In genomic region chr9:98422656-98423055, GRCm38 (mm10) we compare ENCODE assay signal across 8 mouse cellular contexts. TPM values are rescaled to one million over a fixed set of nuclear protein-coding genes. Genes with fewer than 3 reads are reported as not detected.
DNase-seq lines count a peak whose midpoint lies in the region; ATAC-seq and TF ChIP-seq lines count a peak whose summit lies in the region.

Gene Rbp1, plus strand, starts transcription at chr9:98422961.

- no peak within 1 kb of the TSS for H3K9ac ChIP-seq in neural tube, embryonic 11.5 days (ENCODE audit: low read length)
- no peak within 1 kb of the TSS for H3K9ac ChIP-seq in limb, embryonic 15.5 days
- H3K9ac ChIP-seq in stomach, embryonic 16.5 days (ENCODE audit: low read length) = no peak within 1 kb of the TSS

- H3K36me3 ChIP-seq in neural tube, embryonic 11.5 days (ENCODE audit: control insufficient read depth, insufficient read depth, low read length) = no peaks in the 10 kb centered on the region
- H3K36me3 ChIP-seq in limb, embryonic 15.5 days = no peaks in the 10 kb centered on the region
- H3K36me3 ChIP-seq in stomach, embryonic 16.5 days (ENCODE audit: control insufficient read depth, insufficient read depth, low read length) = no peaks in the 10 kb centered on the region

- WGBS in neural tube, embryonic 11.5 days = 77% methylated on average over 5 of the region's 5 CpGs
- 85% methylated on average over 5 of the region's 5 CpGs for WGBS in limb, embryonic 15.5 days
- WGBS in stomach, embryonic 16.5 days = 60% methylated on average over 5 of the region's 5 CpGs

- H3K4me3 ChIP-seq in neural tube, embryonic 11.5 days (ENCODE audit: low read depth, low read length) = no peak within 1 kb of the TSS
- no peak within 1 kb of the TSS for H3K4me3 ChIP-seq in limb, embryonic 15.5 days
- no peak within 1 kb of the TSS for H3K4me3 ChIP-seq in stomach, embryonic 16.5 days (replicated peaks; ENCODE audit: low read length)
- no peak within 1 kb of the TSS for H3K4me3 ChIP-seq in gastrocnemius, adult 2 months

- TF ChIP-seq CTCF in gastrocnemius, adult 2 months (IDR thresholded peaks at IDR 0.05) = no peak

- H3K27me3 ChIP-seq in neural tube, embryonic 11.5 days (ENCODE audit: control insufficient read depth, insufficient read depth, low read length) = no peaks in the 10 kb centered on the region
- 0 out of 2 replicates have a peak, but pooled peaks cover 2% of the 10 kb centered on the region for H3K27me3 ChIP-seq in limb, embryonic 15.5 days
- H3K27me3 ChIP-seq in stomach, embryonic 16.5 days (ENCODE audit: control insufficient read depth, insufficient read depth, low read length) = no peaks in the 10 kb centered on the region

- H3K4me2 ChIP-seq in neural tube, embryonic 11.5 days (ENCODE audit: low read depth) = peak within 1 kb of the TSS; percentile 62; the same call in 1 of the 2 replicates
- H3K4me2 ChIP-seq in limb, embryonic 15.5 days = no peak within 1 kb of the TSS
- H3K4me2 ChIP-seq in stomach, embryonic 16.5 days (ENCODE audit: low read depth, low read length) = no peak within 1 kb of the TSS

- intact Hi-C loops in gastrocnemius, adult 2 months (cut with DNase I) = no loop called here

- ATAC-seq in neural tube, embryonic 11.5 days (ENCODE audit: insufficient read depth, low FRiP score, low TSS enrichment) = no peak
- ATAC-seq in limb, embryonic 15.5 days (ENCODE audit: insufficient number of reproducible peaks, low FRiP score, low TSS enrichment, low read depth) = no peak
- ATAC-seq in stomach, embryonic 16.5 days (ENCODE audit: insufficient read depth, low FRiP score) = no peak

- H3K4me1 ChIP-seq in neural tube, embryonic 11.5 days (ENCODE audit: control insufficient read depth, insufficient read depth, low read length) = peaks cover 24% of the 10 kb centered on the region
- H3K4me1 ChIP-seq in limb, embryonic 15.5 days = peaks cover 22% of the 10 kb centered on the region
- peaks cover 22% of the 10 kb centered on the region; the same call in 1 of the 2 replicates for H3K4me1 ChIP-seq in stomach, embryonic 16.5 days (ENCODE audit: control insufficient read depth, insufficient read depth, low read length)

- H3K9me3 ChIP-seq in neural tube, embryonic 11.5 days (ENCODE audit: control insufficient read depth, low read length) = no peaks in the 10 kb centered on the region
- no peaks in the 10 kb centered on the region for H3K9me3 ChIP-seq in limb, embryonic 15.5 days
- H3K9me3 ChIP-seq in stomach, embryonic 16.5 days (replicated peaks; ENCODE audit: control insufficient read depth, low read length) = no peaks in the 10 kb centered on the region

- DNase-seq in adrenal gland, postnatal 10 days = no peak
- DNase-seq in adrenal gland, adult (ENCODE audit: inconsistent age in 2 of 2, low spot score in 1 of 2) = no peak
- no peak for DNase-seq in neural tube, embryonic 11.5 days (ENCODE audit: low spot score)
- DNase-seq in neural tube, embryonic 10.5 days (ENCODE audit: extremely low spot score, low spot score) = no peak
- DNase-seq in testis, postnatal 14 days (ENCODE audit: low spot score) = no peak
- DNase-seq in gastrocnemius, adult 2 months = no peak

- H3K27ac ChIP-seq in neural tube, embryonic 11.5 days (ENCODE audit: low read depth, low read length) = no peak within 1 kb of the TSS
- no peak within 1 kb of the TSS for H3K27ac ChIP-seq in limb, embryonic 15.5 days
- no peak within 1 kb of the TSS for H3K27ac ChIP-seq in stomach, embryonic 16.5 days (ENCODE audit: low read length)
- no peak within 1 kb of the TSS for H3K27ac ChIP-seq in gastrocnemius, adult 2 months

RNA-seq across cellular contexts. Expression of gene Rbp1, which starts in this region (rescaled TPM):
- total RNA-seq in adrenal gland, postnatal 10 days (2021) = 10 to 100 TPM; 13.2 to 20.9 TPM
- polyA plus RNA-seq in neural tube, embryonic 11.5 days (2014; fragmentation: Nextera tagmentation; extraction: Ambion mirVana) = 188 and 194 TPM in 2 replicates
- 34.2 and 34.5 TPM in 2 replicates for polyA plus RNA-seq in limb, embryonic 15.5 days (2015; fragmentation: Nextera tagmentation; extraction: Ambion mirVana)
- 81.3 and 82.8 TPM in 2 replicates for polyA plus RNA-seq in stomach, embryonic 16.5 days (2015; fragmentation: Nextera tagmentation; extraction: Ambion mirVana)
- 1 to 10 TPM; 1.3 to 2.7 TPM for total RNA-seq in gastrocnemius, adult 2 months (2021)
